Mouse (Mus musculus): ENCODE results near the gene Ppcdc. TPM values are rescaled to one million over a fixed set of nuclear protein-coding genes. Genes with fewer than 3 reads are reported as not detected.
"Not testable (repeated sequence)": the region's sequence is repeated elsewhere in the genome, so short reads cannot be mapped to it uniquely, and the experiment has no call there.

The Ppcdc gene
- polyA plus RNA-seq, 2 experiments: 7.4 to 10.0 TPM

DNA sequence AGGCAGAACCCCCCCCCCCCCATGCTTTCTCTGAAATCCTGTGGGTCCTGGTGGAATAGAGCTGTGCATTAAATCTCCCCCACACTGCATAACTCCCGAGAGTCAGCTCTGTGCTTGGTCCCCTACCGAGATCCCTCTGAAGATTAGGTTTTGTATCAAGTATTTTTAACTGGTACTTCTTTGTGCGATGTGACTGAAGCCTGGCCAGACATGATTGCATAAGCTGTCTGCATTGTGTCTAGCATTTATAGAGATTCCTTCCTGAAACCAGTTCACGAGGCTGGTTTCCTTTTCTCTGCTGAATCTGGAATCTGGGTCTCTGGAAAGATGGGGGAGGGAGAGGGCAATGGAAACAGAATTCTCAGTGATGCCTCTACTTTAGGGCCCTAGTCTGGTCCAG lies 11.5 kb downstream of the Ppcdc start:
- no peaks in the 10 kb centered on the region for H3K36me3 ChIP-seq (replicated peaks; ENCODE audit: control insufficient read depth, insufficient read depth, low read depth)
- DNase-seq (ENCODE audit: low read depth in 3 of 3, low spot score in 3 of 3): no peak
- no peak overlapping the region for H3K4me2 ChIP-seq (ENCODE audit: low read depth)
- WGBS (ENCODE audit: insufficient replicate concordance): 31% methylated on average over 4 of the region's 4 CpGs
- TF ChIP-seq EP300 (IDR thresholded peaks at IDR 0.05; ENCODE audit: low read depth): no peak
- TF ChIP-seq CTCF (IDR thresholded peaks at IDR 0.05; ENCODE audit: low read depth): no peak
- ATAC-seq (ENCODE audit: insufficient read depth): no peak
- H3K27ac ChIP-seq: no peak overlapping the region
- no peaks in the 10 kb centered on the region for H3K27me3 ChIP-seq (ENCODE audit: control insufficient read depth, insufficient read depth, low read length)
- peaks cover 0 to 4% of the 10 kb centered on the region in 2 experiments; a peak in 2 of 4 replicates for H3K4me1 ChIP-seq (replicated peaks; ENCODE audit: control insufficient read depth in 2 of 2, insufficient read depth in 2 of 2, low read length in 1 of 2)
- no peak overlapping the region for H3K9ac ChIP-seq (replicated peaks)
- no peaks in the 10 kb centered on the region for H3K9me3 ChIP-seq (ENCODE audit: control insufficient read depth, low read length)
- no peak overlapping the region for H3K4me3 ChIP-seq (ENCODE audit: insufficient read depth in 1 of 2, low read depth in 2 of 2, low read length in 2 of 2)

DNA sequence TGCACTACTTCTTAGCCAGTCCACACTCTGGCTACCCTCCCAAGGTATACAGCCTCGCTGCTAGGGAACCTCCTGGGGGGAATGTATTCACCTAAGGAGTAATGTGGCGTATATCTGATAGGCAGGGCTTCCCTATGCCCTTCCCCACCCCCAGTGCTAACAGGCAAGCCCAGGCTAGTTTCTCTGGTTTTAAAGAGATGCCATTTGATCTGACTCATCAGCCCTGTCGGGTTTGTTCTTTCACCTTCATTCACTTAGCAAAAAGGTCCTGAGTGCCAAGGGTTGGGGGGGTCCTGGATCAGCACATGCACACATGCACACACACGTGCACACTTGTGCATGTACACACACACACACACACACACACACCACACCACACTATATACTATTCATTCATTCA lies 12.0 kb downstream of the Ppcdc start:
- Histone ChIP-seq H3K27ac (no peak overlapping the region), H3K4me1 (replicated peaks; ENCODE audit: control insufficient read depth in 2 of 2, insufficient read depth in 2 of 2, low read length in 1 of 2) (peaks cover 0 to 2% of the 10 kb centered on the region in 2 experiments; a peak in 2 of 4 replicates), H3K4me3 (ENCODE audit: insufficient read depth in 1 of 2, low read depth in 2 of 2, low read length in 2 of 2) (no peak overlapping the region), H3K4me2 (ENCODE audit: low read depth) (no peak overlapping the region), H3K27me3 (ENCODE audit: control insufficient read depth, insufficient read depth, low read length) (no peaks in the 10 kb centered on the region), H3K9me3 (ENCODE audit: control insufficient read depth, low read length) (no peaks in the 10 kb centered on the region), H3K36me3 (replicated peaks; ENCODE audit: control insufficient read depth, insufficient read depth, low read depth) (no peaks in the 10 kb centered on the region), H3K9ac (replicated peaks) (no peak overlapping the region)
- DNase-seq (ENCODE audit: low read depth in 3 of 3, low spot score in 3 of 3) (no peak), ATAC-seq (ENCODE audit: insufficient read depth) (no peak)
- WGBS (ENCODE audit: insufficient replicate concordance): 58% methylated on average over 4 of the region's 4 CpGs
- TF ChIP-seq EP300 (IDR thresholded peaks at IDR 0.05; ENCODE audit: low read depth): no peak
- no peak for TF ChIP-seq CTCF (IDR thresholded peaks at IDR 0.05; ENCODE audit: low read depth)

DNA sequence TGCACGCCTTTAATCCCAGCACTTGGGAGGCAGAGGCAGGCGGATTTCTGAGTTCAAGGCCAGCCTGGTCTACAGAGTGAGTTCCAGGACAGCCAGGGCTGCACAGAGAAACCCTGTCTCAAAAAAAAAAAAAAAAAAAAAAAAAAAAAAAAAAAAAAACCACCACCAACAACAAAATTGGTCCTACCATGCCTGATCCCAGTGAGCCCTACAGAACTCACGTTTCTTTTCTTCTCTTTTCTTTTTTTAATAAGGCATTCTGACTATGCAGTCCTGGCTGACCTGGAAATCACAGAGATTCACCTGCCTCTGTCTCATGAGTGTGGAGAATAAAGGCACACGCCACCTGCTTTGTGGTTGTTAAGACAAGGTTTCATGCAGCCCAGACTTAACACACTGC lies 12.8 kb downstream of the Ppcdc start:
- 71% methylated on average over 4 of the region's 4 CpGs for WGBS (ENCODE audit: insufficient replicate concordance)
- not testable (repeated sequence) for H3K9ac ChIP-seq (replicated peaks); H3K27me3 ChIP-seq (ENCODE audit: control insufficient read depth, insufficient read depth, low read length); H3K4me1 ChIP-seq (replicated peaks; ENCODE audit: control insufficient read depth in 2 of 2, insufficient read depth in 2 of 2, low read length in 1 of 2); H3K36me3 ChIP-seq (replicated peaks; ENCODE audit: control insufficient read depth, insufficient read depth, low read depth); H3K27ac ChIP-seq; H3K4me2 ChIP-seq (ENCODE audit: low read depth); H3K4me3 ChIP-seq (ENCODE audit: insufficient read depth in 1 of 2, low read depth in 2 of 2, low read length in 2 of 2); DNase-seq (ENCODE audit: low read depth in 3 of 3, low spot score in 3 of 3); ATAC-seq (ENCODE audit: insufficient read depth); H3K9me3 ChIP-seq (ENCODE audit: control insufficient read depth, low read length)

DNA sequence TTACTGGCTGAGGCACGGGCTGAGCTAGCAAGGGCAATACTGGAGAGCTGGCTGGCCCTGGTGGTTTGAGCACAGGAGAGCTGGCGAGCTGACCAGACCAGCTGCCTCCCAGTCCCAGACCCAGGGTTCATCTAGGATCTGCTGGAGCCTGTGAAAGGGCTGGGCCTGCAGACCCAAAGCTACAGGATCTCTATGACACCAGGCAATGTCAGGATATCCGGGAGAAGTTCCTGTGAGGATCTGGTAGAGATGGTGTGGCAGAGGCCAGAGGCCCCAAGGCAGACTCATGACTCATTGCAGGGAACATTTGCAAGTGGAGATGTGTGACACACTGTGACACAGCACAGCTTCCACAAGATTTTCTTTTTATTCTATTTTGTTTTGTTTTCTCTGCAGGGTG lies 14.8 kb downstream of the Ppcdc start:
- Histone ChIP-seq H3K9me3 (ENCODE audit: control insufficient read depth, low read length) (no peaks in the 10 kb centered on the region), H3K4me3 (ENCODE audit: insufficient read depth in 1 of 2, low read depth in 2 of 2, low read length in 2 of 2) (no peak overlapping the region), H3K9ac (replicated peaks) (no peak overlapping the region), H3K27ac (no peak overlapping the region), H3K4me1 (replicated peaks; ENCODE audit: control insufficient read depth in 2 of 2, insufficient read depth in 2 of 2, low read length in 1 of 2) (peaks cover 0 to 16% of the 10 kb centered on the region in 2 experiments; a peak in 2 of 4 replicates), H3K36me3 (replicated peaks; ENCODE audit: control insufficient read depth, insufficient read depth, low read depth) (no peaks in the 10 kb centered on the region), H3K27me3 (ENCODE audit: control insufficient read depth, insufficient read depth, low read length) (no peaks in the 10 kb centered on the region), H3K4me2 (ENCODE audit: low read depth) (no peak overlapping the region)
- TF ChIP-seq CTCF (IDR thresholded peaks at IDR 0.05; ENCODE audit: low read depth): no peak
- no peak for TF ChIP-seq EP300 (IDR thresholded peaks at IDR 0.05; ENCODE audit: low read depth)
- 44% methylated on average over 3 of the region's 3 CpGs for WGBS (ENCODE audit: insufficient replicate concordance)
- ATAC-seq (ENCODE audit: insufficient read depth): peak; percentile 38; the same call in 1 of the 2 replicates
- DNase-seq (ENCODE audit: low read depth in 3 of 3, low spot score in 3 of 3): no peak

DNA sequence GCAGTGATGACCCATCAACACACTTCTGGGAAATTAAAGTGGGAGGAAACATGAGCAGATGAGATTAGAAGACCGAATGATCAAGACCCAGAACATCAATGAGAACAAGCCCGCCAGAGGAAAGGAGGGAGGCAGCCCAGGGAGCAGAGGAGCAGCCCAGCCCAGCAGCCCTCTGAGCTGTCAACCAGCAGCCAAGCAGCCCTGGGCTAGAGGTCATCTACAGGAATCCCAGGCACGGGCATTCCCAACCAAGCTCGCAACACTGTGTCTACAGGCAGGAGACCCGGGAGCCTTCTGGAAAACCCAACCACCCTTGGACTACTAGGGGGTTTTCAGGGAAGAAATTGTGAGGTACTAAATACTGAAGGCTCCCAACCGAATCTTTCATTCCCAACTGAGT lies 15.9 kb downstream of the Ppcdc start:
- Histone ChIP-seq H3K4me2 (ENCODE audit: low read depth) (no peak overlapping the region), H3K27ac (no peak overlapping the region), H3K4me1 (replicated peaks; ENCODE audit: control insufficient read depth in 2 of 2, insufficient read depth in 2 of 2, low read length in 1 of 2) (peaks cover 0 to 16% of the 10 kb centered on the region in 2 experiments; a peak in 2 of 4 replicates), H3K4me3 (ENCODE audit: insufficient read depth in 1 of 2, low read depth in 2 of 2, low read length in 2 of 2) (no peak overlapping the region), H3K27me3 (ENCODE audit: control insufficient read depth, insufficient read depth, low read length) (no peaks in the 10 kb centered on the region), H3K9me3 (ENCODE audit: control insufficient read depth, low read length) (no peaks in the 10 kb centered on the region), H3K36me3 (replicated peaks; ENCODE audit: control insufficient read depth, insufficient read depth, low read depth) (no peaks in the 10 kb centered on the region), H3K9ac (replicated peaks) (no peak overlapping the region)
- TF ChIP-seq CTCF (IDR thresholded peaks at IDR 0.05; ENCODE audit: low read depth): no peak
- TF ChIP-seq EP300 (IDR thresholded peaks at IDR 0.05; ENCODE audit: low read depth): no peak
- DNase-seq (ENCODE audit: low read depth in 3 of 3, low spot score in 3 of 3) (no peak), ATAC-seq (ENCODE audit: insufficient read depth) (no peak)
- 51% methylated on average over 6 of the region's 6 CpGs for WGBS (ENCODE audit: insufficient replicate concordance)
